Mouse (Mus musculus) kidney, adult 2 months (tissue): ENCODE data around the gene Rap1a.

Source experiments
- CTCF ChIP-seq: fragments of 200-500 bp; conservative IDR thresholded peaks from 2 replicates; pipeline ENCODE4 v1.5.1; 2011; ENCODE audit warnings: low read depth, mild to moderate bottlenecking, control low read depth, low read length, moderate library complexity, mixed read lengths; ENCODE audit not compliant: insufficient read depth, insufficient read length
- POLR2A ChIP-seq: fragments of 200-500 bp; IDR thresholded peaks from one replicate; pipeline ENCODE4 v1.6.1; 2011; ENCODE audit warnings: low read depth, low read length, control low read depth

- no peak for TF ChIP-seq CTCF
- TF ChIP-seq POLR2A = no peak
Measured at GRCm38 (mm10) chr3:105699241-105699933, 101.7 kb downstream of the Rap1a start.
